Mouse (Mus musculus) limb, embryonic 12.5 days (tissue): Measurements from ENCODE around the gene Ndufa4l2. TPM values are rescaled to one million over a fixed set of nuclear protein-coding genes. Genes with fewer than 3 reads are reported as not detected.

Experiments
- ATAC-seq: fragments of 200-750 bp; cut with Nextera tagmentation; 2 replicates; pipeline ENCODE4 v1.8.0; 2017; ENCODE audit warnings: low read depth, moderate TSS enrichment; ENCODE audit not compliant: insufficient number of reproducible peaks, insufficient read depth, low FRiP score, low TSS enrichment
- H3K27ac ChIP-seq: fragments of 300-500 bp; sonication (generic); 2 replicates; pipeline ENCODE4 v1.5.1; 2016; ENCODE audit warnings: mild to moderate bottlenecking, moderate library complexity
- H3K27me3 ChIP-seq: fragments of 300-500 bp; sonication (generic); 2 replicates; pipeline ENCODE4 v1.6.1; 2016; ENCODE audit warnings: mild to moderate bottlenecking, moderate library complexity
- H3K36me3 ChIP-seq: fragments of 300-500 bp; sonication (generic); 2 replicates; pipeline ENCODE4 v1.6.1; 2016; ENCODE audit warnings: mild to moderate bottlenecking, moderate library complexity
- H3K4me1 ChIP-seq: fragments of 300-500 bp; sonication (generic); replicated peaks from 2 replicates; pipeline ENCODE4 v1.6.1; 2016
- H3K4me2 ChIP-seq: fragments of 300-500 bp; sonication (generic); 2 replicates; pipeline ENCODE4 v1.6.1; 2016; ENCODE audit warnings: mild to moderate bottlenecking, moderate library complexity
- H3K4me3 ChIP-seq: fragments of 300-500 bp; sonication (generic); replicated peaks from 2 replicates; pipeline ENCODE4 v1.5.1; 2016; ENCODE audit warnings: mild to moderate bottlenecking
- H3K9ac ChIP-seq: fragments of 300-500 bp; sonication (generic); replicated peaks from 2 replicates; pipeline ENCODE4 v1.6.1; 2016; ENCODE audit warnings: mild to moderate bottlenecking, moderate library complexity
- H3K9me3 ChIP-seq: fragments of 300-500 bp; sonication (generic); 2 replicates; pipeline ENCODE4 v1.6.1; 2016; ENCODE audit warnings: mild to moderate bottlenecking, moderate library complexity
- WGBS: fragments of 180-500 bp; shearing (Covaris S2); methylation state at CpG from one replicate; pipeline ENCODE4 v1.1.7; 2016; 5-methylcytosine and 5-hydroxymethylcytosine counted together
- polyA plus RNA-seq: library from polyadenylated mRNA; unstranded; fragments of >200 nt; fragmentation: Nextera tagmentation; extraction: Ambion mirVana; gene quantifications from 2 replicates; pipeline ENCODE4 v1.2.1, GENCODE M21; 2016

Gene Ndufa4l2
- polyA plus RNA-seq, 1 experiment from 2014 or later = 0.60 TPM

DNA sequence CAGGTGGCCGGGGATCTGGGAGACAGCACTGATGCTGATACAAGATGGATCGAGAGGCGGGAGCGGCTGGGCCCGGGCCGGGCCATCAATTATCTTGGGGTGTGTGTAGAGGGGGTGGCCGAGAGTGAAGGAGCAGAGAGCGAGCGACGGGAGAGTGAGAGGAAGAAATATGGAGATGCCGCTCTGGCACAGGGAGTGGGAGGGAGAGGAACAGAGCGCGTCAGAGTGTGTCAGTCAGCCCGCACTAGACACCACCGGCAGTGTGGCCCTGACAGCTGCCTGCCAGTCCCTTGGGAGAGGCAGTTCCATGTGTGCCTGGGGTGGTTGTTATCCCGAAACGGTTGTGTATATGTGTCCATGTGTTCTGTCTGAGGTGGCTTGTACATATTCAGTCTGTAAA, 12.7 kb downstream of the Ndufa4l2 start:
- no peak for ATAC-seq
- WGBS = 2% methylated on average over 17 of the region's 17 CpGs
- Histone ChIP-seq H3K9ac (no peak overlapping the region), H3K4me2 (no peak overlapping the region), H3K4me1 (peaks cover 85% of the 10 kb centered on the region), H3K27me3 (peaks cover 96% of the 10 kb centered on the region), H3K36me3 (no peaks in the 10 kb centered on the region), H3K4me3 (peak overlapping the region; percentile 2; the same call in 1 of the 2 replicates), H3K9me3 (no peaks in the 10 kb centered on the region), H3K27ac (no peak overlapping the region)

DNA sequence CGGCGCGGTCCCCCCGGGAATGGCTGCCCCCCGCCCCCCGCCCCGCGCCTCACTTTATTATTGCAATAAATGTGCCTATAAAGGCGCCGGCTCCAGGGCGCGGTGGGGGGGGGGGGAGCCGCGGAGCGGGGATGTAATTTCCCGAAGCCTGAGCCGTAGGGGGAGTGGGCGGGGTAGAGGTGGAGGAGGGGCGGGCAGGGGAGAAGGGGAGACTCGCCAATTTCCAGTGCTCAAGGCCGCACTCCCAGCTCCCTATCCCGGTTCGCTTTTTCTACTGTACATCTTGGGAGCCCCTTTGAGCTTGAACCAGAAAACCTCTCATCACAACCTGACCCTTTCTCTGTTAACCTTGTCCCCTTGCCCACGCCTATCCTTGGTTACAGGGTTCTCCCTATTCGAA, 16.2 kb downstream of the Ndufa4l2 start:
- 0 out of 2 replicates have a peak, but pooled peaks have one; percentile 11 for ATAC-seq
- peaks cover 89% of the 10 kb centered on the region for H3K4me1 ChIP-seq
- peak overlapping the region; percentile 23; the same call in 1 of the 2 replicates for H3K9ac ChIP-seq
- WGBS = 1% methylated on average over 14 of the region's 25 CpGs
- no peak overlapping the region for H3K27ac ChIP-seq
- H3K9me3 ChIP-seq = no peaks in the 10 kb centered on the region
- H3K4me2 ChIP-seq = peak overlapping the region; percentile 56
- peaks cover 100% of the 10 kb centered on the region for H3K27me3 ChIP-seq
- H3K36me3 ChIP-seq = no peaks in the 10 kb centered on the region
- peak overlapping the region; percentile 28 for H3K4me3 ChIP-seq

- WGBS = 0% methylated on average over 4 of the region's 4 CpGs
- no peak for ATAC-seq
- H3K27ac ChIP-seq = no peak overlapping the region
- peaks cover 100% of the 10 kb centered on the region for H3K27me3 ChIP-seq
- 0 out of 2 replicates have a peak overlapping the region, but pooled peaks have one; percentile 2 for H3K9ac ChIP-seq
- no peaks in the 10 kb centered on the region for H3K36me3 ChIP-seq
- H3K4me3 ChIP-seq = peak overlapping the region; percentile 28; the same call in 1 of the 2 replicates
- peaks cover 83% of the 10 kb centered on the region for H3K4me1 ChIP-seq
- peak overlapping the region; percentile 56 for H3K4me2 ChIP-seq
- no peaks in the 10 kb centered on the region for H3K9me3 ChIP-seq
Measured at GRCm38 (mm10) chr10:127531548-127531947, 16.8 kb downstream of the Ndufa4l2 start.

DNA sequence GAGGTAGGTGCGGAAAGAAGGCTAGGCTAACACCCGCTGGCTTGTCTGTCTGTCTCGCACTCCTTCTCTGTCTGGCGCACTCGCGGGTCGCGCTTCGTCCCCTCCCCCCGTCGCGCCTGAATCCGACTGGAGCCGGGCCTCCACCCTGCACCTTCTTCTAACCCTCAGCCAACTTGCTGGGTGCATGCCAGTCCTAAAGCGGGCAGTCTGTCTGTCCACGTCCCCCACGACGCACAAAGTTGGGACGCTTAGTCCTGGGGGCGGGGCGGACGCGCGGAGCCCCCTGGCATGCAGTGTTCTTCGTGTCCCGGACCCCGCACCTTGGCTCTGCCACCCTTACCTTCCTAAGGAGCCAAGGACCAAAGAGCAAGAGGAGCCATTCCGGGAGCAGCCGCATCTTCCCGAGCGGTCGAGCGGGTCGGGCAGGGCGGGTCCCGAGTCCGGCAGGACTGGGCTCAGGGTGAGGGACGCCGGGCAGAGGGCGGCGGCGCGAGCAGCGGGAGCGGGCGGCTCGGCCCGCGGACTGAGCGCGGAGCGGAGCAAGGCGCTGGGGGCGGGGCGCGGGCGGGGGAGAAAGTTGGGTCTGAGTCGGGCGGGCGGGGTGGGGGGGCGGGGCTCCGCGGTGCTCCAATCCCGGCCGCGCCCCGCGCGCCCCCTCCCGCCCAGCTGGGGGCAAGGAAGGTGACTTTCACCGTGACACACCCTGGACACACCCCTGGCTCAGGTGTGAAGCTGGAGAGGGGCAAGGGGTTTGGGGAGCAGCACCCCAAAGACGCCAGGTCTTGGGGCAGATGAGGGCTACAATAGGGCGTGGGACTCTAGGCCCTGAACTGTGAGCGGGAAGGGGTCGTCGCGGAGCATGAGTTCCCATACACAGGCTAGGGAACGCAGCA, 19.5 kb downstream of the Ndufa4l2 start, which contains the start of gene Nxph4:
TSS of gene Nxph4 (minus strand) at position 524 of the 893 bp plus-strand sequence.
- H3K27ac ChIP-seq = no peak within 1 kb of the TSS
- peak within 1 kb of the TSS; percentile 31 for H3K9ac ChIP-seq
- H3K4me2 ChIP-seq = peak within 1 kb of the TSS; percentile 84
- peaks cover 79% of the 10 kb centered on the region for H3K27me3 ChIP-seq
- under 1% methylated on average over 69 of the region's 78 CpGs for WGBS
- H3K9me3 ChIP-seq = no peaks in the 10 kb centered on the region
- peaks cover 56% of the 10 kb centered on the region for H3K4me1 ChIP-seq
- peak within 1 kb of the TSS; percentile 44 for H3K4me3 ChIP-seq
- peaks cover 12% of the 10 kb centered on the region for H3K36me3 ChIP-seq
- no peak for ATAC-seq

- Histone ChIP-seq H3K27me3 (peaks cover 72% of the 10 kb centered on the region), H3K4me2 (peak overlapping the region; percentile 84), H3K4me1 (peaks cover 50% of the 10 kb centered on the region), H3K27ac (no peak overlapping the region), H3K4me3 (peak overlapping the region; percentile 44), H3K9me3 (no peaks in the 10 kb centered on the region), H3K9ac (peak overlapping the region; percentile 31), H3K36me3 (peaks cover 19% of the 10 kb centered on the region)
- WGBS = under 1% methylated on average over 30 of the region's 30 CpGs
- ATAC-seq = no peak
Measured at GRCm38 (mm10) chr10:127534929-127535384, 20.2 kb downstream of the Ndufa4l2 start.

DNA sequence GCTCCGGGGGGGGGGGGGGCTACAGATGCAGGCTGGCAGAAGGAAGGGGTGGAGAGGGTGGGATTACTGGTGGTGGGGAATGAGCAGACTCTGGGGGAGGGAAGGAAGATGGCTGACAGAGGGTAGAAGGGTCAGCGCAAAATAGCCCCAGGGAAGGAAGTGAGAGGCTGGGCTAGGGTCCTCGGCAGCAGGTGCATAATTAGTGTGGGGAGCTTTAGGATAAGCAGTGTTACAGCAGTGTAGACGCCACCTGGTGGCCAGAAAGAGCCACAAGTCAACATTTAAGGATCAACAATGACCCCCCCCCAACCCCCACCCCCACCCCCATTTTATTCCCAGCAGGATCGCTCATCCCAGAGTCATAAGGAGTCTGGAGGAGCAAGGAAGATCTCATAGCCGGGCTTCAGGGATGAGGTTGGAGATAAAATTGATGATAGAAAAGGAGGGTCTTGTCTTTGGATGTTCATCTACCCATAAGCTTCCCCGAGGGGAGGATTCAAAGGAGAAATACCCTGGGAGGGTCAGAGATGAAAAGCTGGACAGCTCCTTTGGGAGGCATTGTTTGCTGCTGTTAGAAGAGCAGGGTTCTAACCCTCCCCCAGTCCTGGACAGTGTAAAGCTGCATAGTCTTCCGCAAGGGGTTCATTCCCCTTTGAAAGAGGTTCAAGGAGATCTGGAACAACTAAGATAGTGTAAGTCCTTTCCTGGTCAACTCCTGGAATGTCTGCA, 22.0 kb downstream of the Ndufa4l2 start:
- Histone ChIP-seq H3K27ac (no peak overlapping the region), H3K4me2 (no peak overlapping the region), H3K4me1 (peaks cover 32% of the 10 kb centered on the region), H3K9me3 (no peaks in the 10 kb centered on the region), H3K9ac (no peak overlapping the region), H3K27me3 (peaks cover 54% of the 10 kb centered on the region), H3K36me3 (peaks cover 37% of the 10 kb centered on the region), H3K4me3 (no peak overlapping the region)
- 14% methylated on average over 8 of the region's 8 CpGs for WGBS
- no peak for ATAC-seq

DNA sequence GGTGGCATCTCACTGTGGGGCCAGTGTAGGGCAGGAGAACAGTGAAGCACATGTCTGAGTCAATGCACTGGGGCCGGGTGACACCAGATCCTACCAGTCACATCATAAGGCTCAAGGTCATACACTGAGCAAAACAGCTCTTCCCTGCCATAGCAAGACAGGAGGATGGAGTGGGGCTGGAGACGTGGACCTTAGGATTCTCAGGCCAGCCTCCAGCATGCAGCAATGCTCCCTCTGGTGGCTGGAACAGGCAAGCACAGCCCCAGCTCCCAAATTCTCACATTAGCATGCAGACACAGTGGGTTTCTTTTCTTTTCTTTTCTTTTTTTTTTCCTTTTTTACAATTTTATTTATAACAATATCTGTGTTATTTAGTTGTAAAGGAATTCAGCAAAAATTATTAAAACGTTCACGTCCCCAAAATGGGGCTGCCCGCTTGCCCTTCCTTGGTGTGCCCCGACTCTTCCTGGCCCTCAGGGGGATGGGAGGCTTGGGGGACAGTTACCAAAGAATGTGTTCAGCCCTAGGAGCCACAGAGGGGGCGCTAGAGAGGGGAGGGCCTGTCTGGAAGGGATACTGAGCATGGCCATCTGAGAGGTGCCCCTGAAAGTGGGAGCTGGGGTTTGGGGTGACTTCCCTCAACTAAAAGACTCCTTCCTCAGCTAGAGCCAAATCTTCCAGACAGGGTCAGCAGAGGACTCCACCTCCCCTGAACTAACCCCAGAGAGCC, 23.3 kb downstream of the Ndufa4l2 start:
- H3K9me3 ChIP-seq = no peaks in the 10 kb centered on the region
- peaks cover 49% of the 10 kb centered on the region for H3K36me3 ChIP-seq
- no peak overlapping the region for H3K4me3 ChIP-seq
- WGBS = 26% methylated on average over 7 of the region's 7 CpGs
- H3K27ac ChIP-seq = no peak overlapping the region
- peaks cover 41% of the 10 kb centered on the region for H3K27me3 ChIP-seq
- peaks cover 20% of the 10 kb centered on the region for H3K4me1 ChIP-seq
- H3K9ac ChIP-seq = no peak overlapping the region
- no peak overlapping the region for H3K4me2 ChIP-seq
- no peak for ATAC-seq

DNA sequence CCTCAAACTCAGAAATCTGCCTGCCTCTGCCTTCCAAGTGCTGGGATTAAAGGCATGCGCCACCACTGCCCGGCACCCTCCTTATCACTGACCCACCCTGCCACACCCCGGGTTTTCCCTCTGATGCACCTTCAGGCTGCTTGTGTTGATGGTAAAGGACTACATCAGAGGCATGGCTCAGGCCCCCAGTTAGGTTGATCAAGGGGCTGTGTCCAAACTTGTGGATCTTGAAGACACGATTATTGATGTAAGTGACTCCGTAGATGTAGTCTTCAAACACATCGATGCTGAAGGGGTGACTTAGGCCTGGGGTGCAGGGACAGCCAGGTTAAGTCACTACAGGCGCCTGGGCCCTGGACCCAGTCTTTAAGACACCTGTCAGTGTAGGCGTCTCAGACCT, 26.7 kb downstream of the Ndufa4l2 start:
- WGBS = 92% methylated on average over 8 of the region's 8 CpGs
- peaks cover 84% of the 10 kb centered on the region for H3K36me3 ChIP-seq
- no peak for ATAC-seq

GRCm38 (mm10) chr10:127542084-127542483, 27.3 kb downstream of the Ndufa4l2 start:
- Histone ChIP-seq H3K4me2 (no peak overlapping the region), H3K27ac (no peak overlapping the region), H3K4me3 (no peak overlapping the region), H3K4me1 (no peaks in the 10 kb centered on the region), H3K9ac (no peak overlapping the region), H3K36me3 (peaks cover 90% of the 10 kb centered on the region), H3K27me3 (peaks cover under 1% of the 10 kb centered on the region; the same call in 1 of the 2 replicates), H3K9me3 (no peaks in the 10 kb centered on the region)
- ATAC-seq = no peak
- WGBS = 95% methylated on average over 13 of the region's 13 CpGs

More for the DNA sequence above, 26.7 kb downstream of the Ndufa4l2 start:
- Histone ChIP-seq H3K27ac (no peak overlapping the region), H3K9ac (no peak overlapping the region), H3K9me3 (no peaks in the 10 kb centered on the region), H3K4me3 (no peak overlapping the region), H3K4me2 (no peak overlapping the region), H3K27me3 (peaks cover 6% of the 10 kb centered on the region), H3K4me1 (no peaks in the 10 kb centered on the region)

GRCm38 (mm10) chr10:127542720-127543119, 28.0 kb downstream of the Ndufa4l2 start:
- Histone ChIP-seq H3K27ac (no peak overlapping the region), H3K4me3 (no peak overlapping the region), H3K4me2 (no peak overlapping the region), H3K4me1 (no peaks in the 10 kb centered on the region), H3K9me3 (no peaks in the 10 kb centered on the region), H3K36me3 (peaks cover 96% of the 10 kb centered on the region), H3K9ac (no peak overlapping the region), H3K27me3 (no peaks in the 10 kb centered on the region)
- 55% methylated on average over 6 of the region's 6 CpGs for WGBS
- ATAC-seq = no peak
